Mouse (Mus musculus): ENCODE data around the gene Slc6a17.

DNA sequence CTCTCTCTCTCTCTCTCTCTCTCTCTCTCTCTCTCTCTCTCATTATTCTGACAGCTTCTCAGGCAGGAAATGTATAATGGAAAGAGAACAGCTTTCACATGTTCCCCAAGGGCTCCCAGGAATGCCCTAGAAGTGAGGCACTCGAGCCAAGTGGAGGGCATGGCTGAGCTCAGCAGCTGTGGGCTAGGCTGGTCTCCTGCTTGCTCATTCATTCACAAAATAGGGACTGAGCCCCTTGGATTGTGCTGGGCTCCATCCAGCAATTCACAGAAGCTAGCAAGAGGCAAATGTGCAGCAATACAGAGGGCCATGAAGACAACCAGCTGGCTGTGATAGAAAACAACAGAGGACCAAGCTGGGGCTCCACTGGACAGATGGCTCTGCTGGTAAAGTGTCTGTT is 86.5 kb downstream of the Slc6a17 start:
- TF ChIP-seq CTCF (IDR thresholded peaks at IDR 0.05) (no peak), EP300 (IDR thresholded peaks at IDR 0.05; ENCODE audit: insufficient read depth, low read depth, low read length) (no peak)

Measured in heart, adult 2 months (tissue).